Mouse (Mus musculus): ENCODE results near the gene Syk. TPM values are rescaled to one million over a fixed set of nuclear protein-coding genes. Genes with fewer than 3 reads are reported as not detected.

Gene Syk
- polyA plus RNA-seq, 1 experiment from 2014 or later = 6.8 TPM

DNA sequence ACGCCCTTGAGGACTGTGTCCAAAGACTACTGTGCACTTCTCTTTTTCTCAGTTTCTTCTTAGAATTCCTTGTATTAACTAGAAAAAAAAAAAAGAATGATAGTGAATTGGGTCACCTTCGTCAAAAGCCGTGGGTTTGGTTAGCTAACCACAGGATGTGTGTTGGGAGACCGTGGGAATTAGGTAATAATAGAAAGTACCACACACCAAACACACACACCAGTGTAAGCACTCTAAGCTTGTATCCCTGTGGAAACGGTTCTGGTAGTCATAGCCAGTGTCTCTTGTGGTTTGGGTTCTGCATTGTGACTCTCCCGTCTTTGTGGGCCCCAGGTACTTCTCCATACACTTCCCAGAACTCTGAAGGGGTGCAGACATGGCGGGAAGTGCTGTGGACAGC lies 27.5 kb downstream of the Syk start:
- H3K27ac ChIP-seq (ENCODE audit: low read depth) = no peak overlapping the region

GRCm38 (mm10) chr13:52613266-52613665 lies 30.3 kb downstream of the Syk start:
- Histone ChIP-seq H3K27ac (ENCODE audit: low read depth) (no peak overlapping the region), H3K4me3 (ENCODE audit: low read depth, low read length) (no peak overlapping the region), H3K9ac (replicated peaks) (no peak overlapping the region), H3K9me3 (ENCODE audit: low read length) (no peaks in the 10 kb centered on the region), H3K27me3 (ENCODE audit: insufficient read depth, low read length) (no peaks in the 10 kb centered on the region), H3K4me2 (ENCODE audit: low read depth, low read length) (no peak overlapping the region), H3K36me3 (replicated peaks; ENCODE audit: insufficient read depth, low read length) (peaks cover 13% of the 10 kb centered on the region), H3K4me1 (ENCODE audit: insufficient read depth) (peaks cover 8% of the 10 kb centered on the region)
- TF ChIP-seq CTCF (IDR thresholded peaks at IDR 0.05; ENCODE audit: low read depth) = no peak
- TF ChIP-seq EP300 (IDR thresholded peaks at IDR 0.05; ENCODE audit: low read depth) = no peak
- WGBS (ENCODE audit: insufficient replicate concordance) = 58% methylated on average over 3 of the region's 3 CpGs
- DNase-seq (no peak), ATAC-seq (no peak)

More for the DNA sequence above, 27.5 kb downstream of the Syk start:
- Histone ChIP-seq H3K4me1 (ENCODE audit: insufficient read depth) (no peaks in the 10 kb centered on the region; the same call in 1 of the 2 replicates), H3K9me3 (ENCODE audit: low read length) (no peaks in the 10 kb centered on the region), H3K27me3 (ENCODE audit: insufficient read depth, low read length) (no peaks in the 10 kb centered on the region), H3K9ac (replicated peaks) (no peak overlapping the region), H3K4me2 (ENCODE audit: low read depth, low read length) (no peak overlapping the region), H3K36me3 (replicated peaks; ENCODE audit: insufficient read depth, low read length) (peaks cover 13% of the 10 kb centered on the region), H3K4me3 (ENCODE audit: low read depth, low read length) (no peak overlapping the region)
- no peak for ATAC-seq
- WGBS (ENCODE audit: insufficient replicate concordance) = 57% methylated on average over 7 of the region's 7 CpGs
- TF ChIP-seq EP300 (IDR thresholded peaks at IDR 0.05; ENCODE audit: low read depth) (no peak), CTCF (IDR thresholded peaks at IDR 0.05; ENCODE audit: low read depth) (no peak)
- no peak for DNase-seq

DNA sequence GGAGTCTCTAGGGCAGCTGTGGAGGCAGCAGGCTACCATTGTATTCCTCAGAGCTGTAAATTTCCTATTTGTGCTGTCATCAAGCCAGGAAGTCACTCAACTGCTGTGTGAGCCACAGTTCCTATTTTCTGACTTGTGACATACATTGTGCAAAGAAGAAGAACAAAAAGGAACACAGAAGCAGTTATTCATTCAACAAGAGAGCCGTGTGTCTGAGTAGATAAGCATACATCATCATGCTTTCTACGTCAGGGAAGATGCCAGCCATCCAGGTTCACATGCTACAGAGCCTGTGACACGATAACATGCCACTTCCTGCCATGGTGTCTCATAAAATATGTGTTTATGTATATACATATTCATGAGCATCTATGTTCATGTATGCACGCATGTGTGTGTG lies 32.1 kb downstream of the Syk start:
- H3K4me3 ChIP-seq (ENCODE audit: low read depth, low read length) = no peak overlapping the region
- peaks cover 15% of the 10 kb centered on the region for H3K36me3 ChIP-seq (replicated peaks; ENCODE audit: insufficient read depth, low read length)
- H3K9ac ChIP-seq (replicated peaks) = no peak overlapping the region
- WGBS (ENCODE audit: insufficient replicate concordance) = 35% methylated on average over 4 of the region's 4 CpGs
- DNase-seq = no peak
- no peaks in the 10 kb centered on the region for H3K9me3 ChIP-seq (ENCODE audit: low read length)
- peak overlapping the region; percentile 63 for H3K27ac ChIP-seq (ENCODE audit: low read depth)
- H3K27me3 ChIP-seq (ENCODE audit: insufficient read depth, low read length) = no peaks in the 10 kb centered on the region
- no peak for TF ChIP-seq CTCF (IDR thresholded peaks at IDR 0.05; ENCODE audit: low read depth)
- TF ChIP-seq EP300 (IDR thresholded peaks at IDR 0.05; ENCODE audit: low read depth) = peak; percentile 83
- H3K4me2 ChIP-seq (ENCODE audit: low read depth, low read length) = no peak overlapping the region
- H3K4me1 ChIP-seq (ENCODE audit: insufficient read depth) = peaks cover 18% of the 10 kb centered on the region; the same call in 1 of the 2 replicates
- peak; percentile 64 for ATAC-seq

DNA sequence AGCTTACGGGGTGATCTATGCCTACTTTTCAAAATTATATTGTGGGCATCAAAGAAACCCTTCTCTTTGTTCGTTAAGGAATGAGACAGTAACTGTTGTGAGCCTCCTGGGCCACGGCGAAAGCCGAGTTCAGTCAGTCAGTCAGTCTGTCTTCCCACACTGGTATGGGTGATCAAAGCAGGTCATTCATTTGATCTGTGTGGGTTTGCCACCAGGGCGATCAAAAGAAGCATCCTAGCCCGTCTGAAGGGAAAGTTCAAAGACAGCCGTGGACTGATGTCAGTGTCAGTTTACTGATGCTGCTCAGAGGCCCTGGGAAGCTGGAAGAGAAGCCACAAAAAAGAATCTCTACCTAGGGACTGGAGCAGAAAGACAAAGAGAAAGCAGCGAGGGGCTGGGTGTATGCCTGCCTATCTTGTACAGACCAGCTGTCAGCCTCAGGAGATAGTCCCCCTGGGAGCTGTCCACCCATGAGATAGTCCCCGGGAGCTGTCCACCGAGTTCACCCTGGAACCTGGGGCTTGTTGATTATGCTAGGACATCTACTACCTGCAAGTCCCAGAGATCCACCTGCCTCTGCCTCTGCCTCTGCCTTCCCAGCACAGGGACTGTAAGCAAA lies 34.2 kb downstream of the Syk start:
- 57% methylated on average over 11 of the region's 11 CpGs for WGBS (ENCODE audit: insufficient replicate concordance)
- peak; percentile 70 for ATAC-seq
- peaks cover 18% of the 10 kb centered on the region; the same call in 1 of the 2 replicates for H3K4me1 ChIP-seq (ENCODE audit: insufficient read depth)
- no peak overlapping the region for H3K4me2 ChIP-seq (ENCODE audit: low read depth, low read length)
- no peak overlapping the region for H3K4me3 ChIP-seq (ENCODE audit: low read depth, low read length)
- H3K27ac ChIP-seq (ENCODE audit: low read depth) = no peak overlapping the region
- H3K27me3 ChIP-seq (ENCODE audit: insufficient read depth, low read length) = no peaks in the 10 kb centered on the region
- H3K36me3 ChIP-seq (replicated peaks; ENCODE audit: insufficient read depth, low read length) = peaks cover 22% of the 10 kb centered on the region
- no peak for DNase-seq
- no peak overlapping the region for H3K9ac ChIP-seq (replicated peaks)
- peak; percentile 77 for TF ChIP-seq EP300 (IDR thresholded peaks at IDR 0.05; ENCODE audit: low read depth)
- TF ChIP-seq CTCF (IDR thresholded peaks at IDR 0.05; ENCODE audit: low read depth) = no peak
- H3K9me3 ChIP-seq (ENCODE audit: low read length) = no peaks in the 10 kb centered on the region

DNA sequence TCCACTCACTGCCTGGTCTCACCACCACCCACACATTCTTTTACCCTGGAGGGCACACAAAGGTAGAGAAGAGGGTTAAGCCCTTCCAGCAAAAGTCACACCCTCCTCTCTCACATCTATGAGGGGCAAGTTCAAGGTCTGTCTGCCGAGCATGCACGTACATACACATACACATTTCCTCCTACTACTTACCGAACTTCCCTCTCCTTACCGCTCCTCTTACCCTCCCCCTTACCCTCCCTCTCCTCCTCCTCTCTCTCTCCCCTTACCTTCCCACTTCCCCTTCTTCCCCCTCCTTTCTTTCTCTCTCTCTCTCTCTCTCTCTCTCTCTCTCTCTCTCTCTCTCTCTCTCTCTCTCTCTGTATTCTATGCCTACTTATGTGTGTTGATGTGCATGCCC lies 35.6 kb downstream of the Syk start:
- 33% methylated on average over 4 of the region's 4 CpGs for WGBS (ENCODE audit: insufficient replicate concordance)
- ATAC-seq = no peak
- TF ChIP-seq EP300 (IDR thresholded peaks at IDR 0.05; ENCODE audit: low read depth) (no peak), CTCF (IDR thresholded peaks at IDR 0.05; ENCODE audit: low read depth) (no peak)

GRCm38 (mm10) chr13:52619482-52619881 lies 36.5 kb downstream of the Syk start:
- Histone ChIP-seq H3K4me2 (ENCODE audit: low read depth, low read length) (no peak overlapping the region), H3K9me3 (ENCODE audit: low read length) (no peaks in the 10 kb centered on the region), H3K4me3 (ENCODE audit: low read depth, low read length) (no peak overlapping the region), H3K27me3 (ENCODE audit: insufficient read depth, low read length) (no peaks in the 10 kb centered on the region), H3K9ac (replicated peaks) (no peak overlapping the region), H3K36me3 (replicated peaks; ENCODE audit: insufficient read depth, low read length) (peaks cover 14% of the 10 kb centered on the region), H3K27ac (ENCODE audit: low read depth) (no peak overlapping the region), H3K4me1 (ENCODE audit: insufficient read depth) (peaks cover 18% of the 10 kb centered on the region; the same call in 1 of the 2 replicates)
- no peak for ATAC-seq
- no peak for TF ChIP-seq CTCF (IDR thresholded peaks at IDR 0.05; ENCODE audit: low read depth)
- no peak for TF ChIP-seq EP300 (IDR thresholded peaks at IDR 0.05; ENCODE audit: low read depth)
- 57% methylated on average over 5 of the region's 5 CpGs for WGBS (ENCODE audit: insufficient replicate concordance)
- no peak for DNase-seq

More for the DNA sequence above, 35.6 kb downstream of the Syk start:
- DNase-seq = no peak
- no peak overlapping the region for H3K9ac ChIP-seq (replicated peaks)
- H3K27me3 ChIP-seq (ENCODE audit: insufficient read depth, low read length) = no peaks in the 10 kb centered on the region
- H3K36me3 ChIP-seq (replicated peaks; ENCODE audit: insufficient read depth, low read length) = peaks cover 14% of the 10 kb centered on the region
- no peak overlapping the region for H3K27ac ChIP-seq (ENCODE audit: low read depth)
- no peak overlapping the region for H3K4me3 ChIP-seq (ENCODE audit: low read depth, low read length)
- no peak overlapping the region for H3K4me2 ChIP-seq (ENCODE audit: low read depth, low read length)
- no peaks in the 10 kb centered on the region for H3K9me3 ChIP-seq (ENCODE audit: low read length)
- peaks cover 18% of the 10 kb centered on the region; the same call in 1 of the 2 replicates for H3K4me1 ChIP-seq (ENCODE audit: insufficient read depth)
